Mouse (Mus musculus) heart, adult 2 months (tissue): ENCODE measurements around the gene Tent5c.

Source experiments
- CTCF ChIP-seq: fragments of 200-600 bp; IDR thresholded peaks from 2 replicates; pipeline ENCODE4 v1.8.1; 2022; ENCODE audit warnings: antibody characterized with exemption, mild to moderate bottlenecking, moderate library complexity
- EP300 ChIP-seq: fragments of 200-500 bp; IDR thresholded peaks from 2 replicates; pipeline ENCODE4 v1.6.1; 2011; ENCODE audit warnings: low read depth, low read length, control low read depth; ENCODE audit not compliant: insufficient read depth

GRCm38 (mm10) chr3:100411945-100412344 lies 77.2 kb downstream of the Tent5c start:
- TF ChIP-seq CTCF (no peak), EP300 (no peak)
